Mouse (Mus musculus) CD8-positive naive resting alpha-beta T cell, adult 2 months (primary cell): ENCODE data around the gene Anapc15.
"Not testable (repeated sequence)": the region's sequence is repeated elsewhere in the genome, so short reads cannot be mapped to it uniquely, and the experiment has no call there.

Experiments used
- DNase-seq, 2 experiments: peaks; one replicate each; pipeline ENCODE4 v3.0.0; 2022; ENCODE audit warnings: low read depth in 2 of 2, low spot score in 2 of 2

The Anapc15 gene

GRCm38 (mm10) chr7:101896104-101897066, 32.9 kb downstream of the Anapc15 start:
- DNase-seq, result peak; percentile 94 to 95

GRCm38 (mm10) chr7:101900331-101901097, 37.0 kb downstream of the Anapc15 start:
- DNase-seq, result no peak

- DNase-seq, result no peak
Observed at GRCm38 (mm10) chr7:101901969-101902368, 38.5 kb downstream of the Anapc15 start.

GRCm38 (mm10) chr7:101902846-101903245, 39.3 kb downstream of the Anapc15 start:
- no peak for DNase-seq

GRCm38 (mm10) chr7:101905561-101906286, 42.2 kb downstream of the Anapc15 start, which contains the start of gene Lamtor1:
Gene Lamtor1 (plus strand): TSS chr7:101905904.
- DNase-seq, result peak; percentile 94 to 95

GRCm38 (mm10) chr7:101906287-101906681, 42.8 kb downstream of the Anapc15 start, which contains the start of gene Tomt:
Gene Tomt (minus strand): TSS chr7:101906359.
- no peak for DNase-seq

GRCm38 (mm10) chr7:101906696-101907095, 43.2 kb downstream of the Anapc15 start:
- DNase-seq, result no peak

GRCm38 (mm10) chr7:101908367-101908766, 44.9 kb downstream of the Anapc15 start:
- DNase-seq, result no peak

GRCm38 (mm10) chr7:101910138-101910537, 46.6 kb downstream of the Anapc15 start:
- no peak for DNase-seq

GRCm38 (mm10) chr7:101911982-101912381, 48.5 kb downstream of the Anapc15 start:
- no peak for DNase-seq

GRCm38 (mm10) chr7:101918071-101918470, 54.6 kb downstream of the Anapc15 start:
- DNase-seq, result peak; percentile 40 to 44

GRCm38 (mm10) chr7:101925892-101926291, 62.4 kb downstream of the Anapc15 start:
- DNase-seq, result not testable (repeated sequence)

GRCm38 (mm10) chr7:101928093-101928492, 64.6 kb downstream of the Anapc15 start:
- DNase-seq, result no peak

GRCm38 (mm10) chr7:101932551-101932950, 69.0 kb downstream of the Anapc15 start:
- no peak for DNase-seq

GRCm38 (mm10) chr7:101933300-101933699, 69.8 kb downstream of the Anapc15 start:
- no peak for DNase-seq

GRCm38 (mm10) chr7:101933751-101934240, 70.3 kb downstream of the Anapc15 start, which contains the start of the genes Lrrc51 and Numa1:
Gene Lrrc51 (minus strand): TSS chr7:101933895.
Gene Numa1 (plus strand): TSS chr7:101934111.
- DNase-seq, result peak; percentile 94

- no peak for DNase-seq
Observed at GRCm38 (mm10) chr7:101935957-101936356, 72.4 kb downstream of the Anapc15 start.

GRCm38 (mm10) chr7:101936996-101937395, 73.5 kb downstream of the Anapc15 start:
- DNase-seq, result no peak

GRCm38 (mm10) chr7:101937569-101937968, 74.1 kb downstream of the Anapc15 start:
- no peak for DNase-seq

- DNase-seq, result no peak
Observed at GRCm38 (mm10) chr7:101938348-101938747, 74.8 kb downstream of the Anapc15 start.

- DNase-seq, result no peak
Observed at GRCm38 (mm10) chr7:101939758-101940157, 76.2 kb downstream of the Anapc15 start.
